Mouse (Mus musculus) myocyte (in vitro differentiated cells): ENCODE results near the gene Prdm1. TPM values are rescaled to one million over a fixed set of nuclear protein-coding genes. Genes with fewer than 3 reads are reported as not detected.

Source experiments
- H3K27me3 ChIP-seq: one replicate; pipeline ENCODE4 v1.6.1; 2011; ENCODE audit not compliant: control insufficient read depth, insufficient read depth, insufficient read length
- H3K36me3 ChIP-seq: one replicate; pipeline ENCODE4 v1.6.1; 2011; ENCODE audit not compliant: control insufficient read depth, insufficient read depth
- H3K4me2 ChIP-seq: one replicate; pipeline ENCODE4 v1.6.1; 2011; ENCODE audit warnings: low read depth, control low read depth
- H3K4me3 ChIP-seq: one replicate; pipeline ENCODE4 v1.5.1; 2011; ENCODE audit warnings: mild to moderate bottlenecking, control low read depth, moderate library complexity
- H3K79me2 ChIP-seq: one replicate; pipeline ENCODE4 v1.6.1; 2011; ENCODE audit not compliant: control insufficient read depth, insufficient read depth
- H3ac ChIP-seq: one replicate; pipeline ENCODE4 v1.6.1; 2011; ENCODE audit not compliant: control insufficient read depth, insufficient read length
- CEBPB ChIP-seq: IDR thresholded peaks from 2 replicates; pipeline ENCODE4 v1.6.1; 2011; ENCODE audit warnings: mild to moderate bottlenecking, moderate library complexity; ENCODE audit not compliant: poor library complexity, insufficient read depth, severe bottlenecking
- E2F4 ChIP-seq: IDR thresholded peaks from one replicate; pipeline ENCODE4 v1.6.1; 2011; ENCODE audit warnings: mild to moderate bottlenecking, control low read depth, moderate library complexity; ENCODE audit not compliant: insufficient read depth
- MAX ChIP-seq: IDR thresholded peaks from one replicate; pipeline ENCODE4 v1.6.1; 2011; ENCODE audit warnings: low read depth, mild to moderate bottlenecking, control low read depth
- MYOD1 ChIP-seq, 3 experiments: IDR thresholded peaks; one replicate each; pipeline ENCODE4 v1.6.1; 2011; ENCODE audit warnings: control low read depth in 2 of 3, low read depth in 2 of 3, mild to moderate bottlenecking in 2 of 3, moderate library complexity in 1 of 3; ENCODE audit not compliant: insufficient read length in 2 of 3, control insufficient read depth in 1 of 3
- MYOG ChIP-seq, 3 experiments: IDR thresholded peaks; one replicate each; pipeline ENCODE4 v1.6.1; 2011; ENCODE audit warnings: control low read depth in 2 of 3, low read depth in 2 of 3, mild to moderate bottlenecking in 2 of 3; ENCODE audit not compliant: insufficient read length in 2 of 3, control insufficient read depth in 1 of 3, insufficient read depth in 1 of 3
- POLR2A ChIP-seq: IDR thresholded peaks from one replicate; pipeline ENCODE4 v1.6.1; 2011; ENCODE audit warnings: low read depth, mild to moderate bottlenecking, control low read depth, moderate library complexity; ENCODE audit not compliant: insufficient read length
- POLR2AphosphoS2 ChIP-seq: IDR thresholded peaks from one replicate; pipeline ENCODE4 v1.6.1; 2011; ENCODE audit warnings: low read depth, control low read depth; ENCODE audit not compliant: insufficient read length
- REST ChIP-seq: IDR thresholded peaks from one replicate; pipeline ENCODE4 v1.6.1; 2011; ENCODE audit warnings: mild to moderate bottlenecking, control low read depth, moderate library complexity; ENCODE audit not compliant: insufficient read depth, insufficient read length
- SRF ChIP-seq: IDR thresholded peaks from one replicate; pipeline ENCODE4 v1.6.1; 2011; ENCODE audit warnings: low read depth; ENCODE audit not compliant: control insufficient read depth, insufficient read length
- TCF12 ChIP-seq: IDR thresholded peaks from one replicate; pipeline ENCODE4 v1.6.1; 2011; ENCODE audit warnings: mild to moderate bottlenecking, control low read depth; ENCODE audit not compliant: poor library complexity, insufficient read depth, severe bottlenecking
- TCF3 ChIP-seq: IDR thresholded peaks from one replicate; pipeline ENCODE4 v1.6.1; 2011; ENCODE audit warnings: low read depth, control low read depth; ENCODE audit not compliant: insufficient read length
- USF1 ChIP-seq: IDR thresholded peaks from one replicate; pipeline ENCODE4 v1.6.1; 2011; ENCODE audit warnings: low read depth, mild to moderate bottlenecking, control low read depth, moderate library complexity
- polyA plus RNA-seq: library from polyadenylated mRNA; unstranded; fragments of >200 nt; fragmentation: generic; extraction: Trizol; gene quantifications from one replicate; pipeline ENCODE4 v1.2.1, GENCODE M21; 2012; ENCODE audit warnings: missing spikeins

The Prdm1 gene
- polyA plus RNA-seq, 1 experiment = 0.28 TPM

DNA sequence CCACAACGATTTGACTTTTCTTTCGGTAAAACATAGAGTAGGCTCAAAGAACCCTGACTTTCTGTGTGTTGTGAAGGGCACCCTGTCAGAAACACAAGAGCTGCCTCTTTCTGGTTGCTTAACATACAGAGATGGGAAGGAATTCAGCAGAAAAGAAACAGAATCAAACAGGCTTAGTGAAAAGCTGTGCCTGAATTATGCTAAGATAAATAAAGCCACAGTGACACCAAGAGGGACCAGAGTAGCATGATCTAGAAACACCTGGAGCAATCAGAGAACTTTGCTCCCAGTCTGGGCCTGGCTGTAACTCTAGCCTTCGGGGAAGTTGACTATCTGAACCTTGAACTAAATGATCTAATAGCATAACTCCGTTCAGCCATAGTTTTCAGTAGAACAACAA is 73.5 kb downstream of the Prdm1 start:
- H3K36me3 ChIP-seq = no peaks in the 10 kb centered on the region
- H3K27me3 ChIP-seq = no peaks in the 10 kb centered on the region
- no peak overlapping the region for H3ac ChIP-seq
- no peak overlapping the region for H3K4me2 ChIP-seq
- no peaks in the 10 kb centered on the region for H3K79me2 ChIP-seq
- H3K4me3 ChIP-seq = no peak overlapping the region
- TF ChIP-seq CEBPB (no peak), E2F4 (no peak), MAX (no peak), USF1 (no peak), SRF (no peak), MYOD1 (IDR thresholded peaks at IDR 0.05; ENCODE audit: control insufficient read depth in 1 of 3, insufficient read length in 2 of 3, low read depth in 2 of 3) (no peak), TCF3 (no peak), POLR2AphosphoS2 (no peak), POLR2A (no peak), REST (no peak), TCF12 (no peak), MYOG (IDR thresholded peaks at IDR 0.05; ENCODE audit: control insufficient read depth in 1 of 3, insufficient read depth in 1 of 3, insufficient read length in 2 of 3, low read depth in 2 of 3) (no peak)

DNA sequence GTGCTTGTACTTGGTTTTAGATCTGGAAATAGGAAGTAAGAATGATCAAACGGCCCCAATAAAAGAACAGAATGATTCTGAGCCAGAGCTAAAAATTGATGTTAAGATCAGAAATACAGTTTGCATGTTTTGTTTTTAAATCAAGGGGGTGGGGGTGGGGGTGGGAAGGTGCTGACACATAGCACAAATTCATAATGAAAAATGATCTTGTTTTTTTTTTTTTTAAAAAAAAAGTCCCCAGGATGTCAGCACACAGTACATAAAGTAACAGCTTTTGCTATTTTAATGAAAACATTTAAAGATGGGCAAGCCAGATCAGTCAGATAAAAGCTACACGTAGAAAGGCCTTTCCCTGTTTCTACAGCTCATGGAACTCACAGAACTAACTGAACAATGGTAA is 74.2 kb downstream of the Prdm1 start:
- Histone ChIP-seq H3K4me2 (no peak overlapping the region), H3ac (no peak overlapping the region), H3K79me2 (no peaks in the 10 kb centered on the region), H3K27me3 (no peaks in the 10 kb centered on the region), H3K4me3 (no peak overlapping the region), H3K36me3 (no peaks in the 10 kb centered on the region)
- no peak for TF ChIP-seq TCF12
- TF ChIP-seq MYOG (IDR thresholded peaks at IDR 0.05; ENCODE audit: control insufficient read depth in 1 of 3, insufficient read depth in 1 of 3, insufficient read length in 2 of 3, low read depth in 2 of 3) = no peak
- TF ChIP-seq POLR2AphosphoS2 = no peak
- TF ChIP-seq TCF3 = no peak
- no peak for TF ChIP-seq MYOD1 (IDR thresholded peaks at IDR 0.05; ENCODE audit: control insufficient read depth in 1 of 3, insufficient read length in 2 of 3, low read depth in 2 of 3)
- TF ChIP-seq POLR2A = no peak
- TF ChIP-seq E2F4 = no peak
- no peak for TF ChIP-seq REST
- TF ChIP-seq SRF = no peak
- no peak for TF ChIP-seq MAX
- no peak for TF ChIP-seq CEBPB
- TF ChIP-seq USF1 = no peak

DNA sequence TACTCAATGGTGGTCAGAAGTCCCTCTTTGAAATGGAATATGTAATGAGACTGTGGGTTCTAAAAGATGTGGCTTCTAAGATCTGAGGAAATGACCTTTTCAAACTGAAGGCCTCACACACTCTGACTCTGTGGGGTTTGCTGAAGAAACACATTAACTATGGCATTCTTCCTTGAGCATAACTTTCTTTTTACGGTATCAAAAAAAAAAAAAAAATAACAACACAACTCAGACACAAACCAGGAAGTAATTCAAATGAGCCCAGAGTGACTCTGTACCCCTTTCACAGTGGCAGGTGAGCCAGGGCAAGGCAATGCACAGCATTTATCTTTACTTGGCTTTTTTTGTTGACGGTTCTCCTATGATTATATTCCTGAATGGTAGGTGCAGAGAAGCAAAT is 77.5 kb downstream of the Prdm1 start:
- H3K4me3 ChIP-seq = no peak overlapping the region
- no peak overlapping the region for H3K4me2 ChIP-seq
- H3K36me3 ChIP-seq = no peaks in the 10 kb centered on the region
- TF ChIP-seq MYOG (IDR thresholded peaks at IDR 0.05; ENCODE audit: control insufficient read depth in 1 of 3, insufficient read depth in 1 of 3, insufficient read length in 2 of 3, low read depth in 2 of 3) = no peak
- TF ChIP-seq MAX = no peak
- no peak for TF ChIP-seq E2F4
- no peak for TF ChIP-seq TCF3
- no peaks in the 10 kb centered on the region for H3K27me3 ChIP-seq
- H3ac ChIP-seq = no peak overlapping the region
- no peaks in the 10 kb centered on the region for H3K79me2 ChIP-seq

DNA sequence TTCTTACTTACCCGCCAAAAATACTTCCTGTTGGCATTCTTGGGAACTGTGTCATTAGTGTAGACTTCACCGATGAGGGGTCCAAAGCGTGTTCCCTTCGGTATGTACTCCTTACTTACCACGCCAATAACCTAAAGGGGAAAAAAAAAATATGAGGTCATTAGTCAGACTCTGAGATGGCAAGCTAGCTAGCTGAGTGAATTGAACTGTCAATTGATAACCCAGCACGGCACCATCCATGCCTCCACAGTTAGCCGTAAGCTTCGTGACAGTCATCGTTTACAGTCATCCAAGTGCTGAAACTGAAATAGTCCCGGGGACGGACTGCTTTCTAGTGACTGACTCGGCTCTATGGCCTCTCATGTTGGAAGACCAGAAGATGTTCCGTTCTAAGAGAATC is 78.2 kb downstream of the Prdm1 start:
- TF ChIP-seq POLR2A = no peak
- no peak for TF ChIP-seq TCF12
- TF ChIP-seq MYOD1 (IDR thresholded peaks at IDR 0.05; ENCODE audit: control insufficient read depth in 1 of 3, insufficient read length in 2 of 3, low read depth in 2 of 3) = no peak
- TF ChIP-seq E2F4 = no peak
- TF ChIP-seq POLR2AphosphoS2 = no peak
- no peak for TF ChIP-seq TCF3
- no peak for TF ChIP-seq SRF
- TF ChIP-seq CEBPB = no peak
- no peak for TF ChIP-seq USF1
- no peak for TF ChIP-seq MYOG (IDR thresholded peaks at IDR 0.05; ENCODE audit: control insufficient read depth in 1 of 3, insufficient read depth in 1 of 3, insufficient read length in 2 of 3, low read depth in 2 of 3)
- TF ChIP-seq REST = no peak
- TF ChIP-seq MAX = no peak
- H3K27me3 ChIP-seq = no peaks in the 10 kb centered on the region
- H3ac ChIP-seq = no peak overlapping the region
- no peaks in the 10 kb centered on the region for H3K79me2 ChIP-seq
- H3K36me3 ChIP-seq = no peaks in the 10 kb centered on the region
- H3K4me2 ChIP-seq = no peak overlapping the region
- no peak overlapping the region for H3K4me3 ChIP-seq

DNA sequence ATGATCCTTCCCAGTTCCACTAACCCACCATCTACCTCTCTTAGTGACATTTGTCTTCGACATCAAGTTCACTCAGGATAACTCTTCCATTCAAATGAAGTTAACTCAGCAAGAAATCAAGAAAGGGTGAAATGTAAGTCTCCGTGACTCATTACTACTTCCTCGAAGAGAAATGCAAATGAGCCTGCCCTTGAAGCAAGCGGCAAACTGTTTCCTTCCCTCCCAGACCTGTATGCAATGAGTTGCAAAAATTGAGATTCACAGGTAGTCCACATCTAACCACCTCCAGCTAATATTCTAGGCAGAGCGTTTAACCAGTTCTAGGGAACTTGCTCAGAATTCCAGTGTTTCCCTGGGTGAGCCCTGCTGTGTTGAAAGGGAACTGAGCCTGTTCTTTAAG is 78.6 kb downstream of the Prdm1 start:
- no peaks in the 10 kb centered on the region for H3K27me3 ChIP-seq

More for the DNA sequence above, 78.6 kb downstream of the Prdm1 start:
- Histone ChIP-seq H3K79me2 (no peaks in the 10 kb centered on the region), H3K4me2 (no peak overlapping the region), H3ac (no peak overlapping the region), H3K36me3 (no peaks in the 10 kb centered on the region), H3K4me3 (no peak overlapping the region)
- TF ChIP-seq TCF12 = no peak
